Mouse (Mus musculus) neural tube, embryonic 13.5 days (tissue): ENCODE measurements around the gene Gm3336. TPM values are rescaled to one million over a fixed set of nuclear protein-coding genes. Genes with fewer than 3 reads are reported as not detected.

Experiments
- ATAC-seq: fragments of 200-750 bp; cut with Nextera tagmentation; 2 replicates; pipeline ENCODE4 v1.8.0; 2017; ENCODE audit warnings: low read depth, mild to moderate bottlenecking, moderate TSS enrichment, moderate library complexity
- H3K27ac ChIP-seq: fragments of 300-500 bp; sonication (generic); replicated peaks from 2 replicates; pipeline ENCODE4 v1.5.1; 2015; ENCODE audit warnings: moderate library complexity, mild to moderate bottlenecking, inconsistent platforms
- H3K27me3 ChIP-seq: fragments of 300-500 bp; sonication (generic); 2 replicates; pipeline ENCODE4 v1.6.1; 2015; ENCODE audit warnings: mild to moderate bottlenecking, inconsistent platforms
- H3K36me3 ChIP-seq: fragments of 300-500 bp; sonication (generic); 2 replicates; pipeline ENCODE4 v1.6.1; 2015; ENCODE audit warnings: mild to moderate bottlenecking, inconsistent platforms
- H3K4me1 ChIP-seq: fragments of 300-500 bp; sonication (generic); replicated peaks from 2 replicates; pipeline ENCODE4 v1.6.1; 2015; ENCODE audit warnings: inconsistent platforms
- H3K4me2 ChIP-seq: fragments of 300-500 bp; sonication (generic); 2 replicates; pipeline ENCODE4 v1.6.1; 2015; ENCODE audit warnings: inconsistent platforms, mild to moderate bottlenecking, moderate library complexity
- H3K4me3 ChIP-seq: fragments of 300-500 bp; sonication (generic); 2 replicates; pipeline ENCODE4 v1.5.1; 2015; ENCODE audit warnings: mild to moderate bottlenecking, inconsistent platforms
- H3K9ac ChIP-seq: fragments of 300-500 bp; sonication (generic); 2 replicates; pipeline ENCODE4 v1.6.1; 2015; ENCODE audit warnings: moderate library complexity, mild to moderate bottlenecking, inconsistent platforms
- H3K9me3 ChIP-seq: fragments of 300-500 bp; sonication (generic); 2 replicates; pipeline ENCODE4 v1.6.1; 2016; ENCODE audit warnings: inconsistent platforms
- WGBS: fragments of 180-500 bp; shearing (Covaris S2); methylation state at CpG from one replicate; pipeline ENCODE4 v1.1.7; 2015; 5-methylcytosine and 5-hydroxymethylcytosine counted together
- polyA plus RNA-seq: library from polyadenylated mRNA; unstranded; fragments of >200 nt; fragmentation: Nextera tagmentation; extraction: Ambion mirVana; gene quantifications from 2 replicates; pipeline ENCODE4 v1.2.1, GENCODE M21; 2015

Gene Gm3336
- polyA plus RNA-seq, 1 experiment from 2014 or later = not detected

- Histone ChIP-seq H3K27me3 (0 out of 2 replicates have a peak, but pooled peaks cover 1% of the 10 kb centered on the region), H3K9ac (peak overlapping the region; percentile 94), H3K36me3 (peaks cover 32% of the 10 kb centered on the region), H3K4me1 (peaks cover 61% of the 10 kb centered on the region), H3K9me3 (no peaks in the 10 kb centered on the region), H3K4me3 (peak overlapping the region; percentile 83), H3K27ac (peak overlapping the region; percentile 98), H3K4me2 (peak overlapping the region; percentile 93)
- WGBS = 18% methylated on average over 50 of the region's 50 CpGs
- ATAC-seq = peak; percentile 56
These were observed 36.7 kb downstream of the Gm3336 start for GRCm38 (mm10) chr8:70754871-70755660.

- Histone ChIP-seq H3K36me3 (peaks cover 32% of the 10 kb centered on the region), H3K9me3 (no peaks in the 10 kb centered on the region), H3K27ac (peak overlapping the region; percentile 98), H3K4me3 (peak overlapping the region; percentile 83), H3K9ac (peak overlapping the region; percentile 94), H3K27me3 (no peaks in the 10 kb centered on the region), H3K4me1 (peaks cover 65% of the 10 kb centered on the region), H3K4me2 (peak overlapping the region; percentile 93)
- WGBS = 82% methylated on average over 24 of the region's 24 CpGs
- no peak for ATAC-seq
These were observed 37.5 kb downstream of the Gm3336 start for GRCm38 (mm10) chr8:70755661-70756475.

- Histone ChIP-seq H3K27ac (no peak overlapping the region), H3K27me3 (no peaks in the 10 kb centered on the region), H3K4me2 (peak overlapping the region; percentile 93; the same call in 1 of the 2 replicates), H3K4me1 (peaks cover 69% of the 10 kb centered on the region), H3K9ac (0 out of 2 replicates have a peak overlapping the region, but pooled peaks have one; percentile 0), H3K4me3 (no peak overlapping the region), H3K36me3 (peaks cover 32% of the 10 kb centered on the region), H3K9me3 (no peaks in the 10 kb centered on the region)
- no peak for ATAC-seq
- WGBS = 90% methylated on average over 6 of the region's 6 CpGs
These were observed 38.2 kb downstream of the Gm3336 start for GRCm38 (mm10) chr8:70756476-70757040.

GRCm38 (mm10) chr8:70757523-70758307, 39.4 kb downstream of the Gm3336 start:
- peaks cover 70% of the 10 kb centered on the region for H3K4me1 ChIP-seq
- H3K27me3 ChIP-seq = no peaks in the 10 kb centered on the region
- no peak overlapping the region for H3K4me3 ChIP-seq
- H3K4me2 ChIP-seq = no peak overlapping the region
- peak overlapping the region; percentile 55 for H3K9ac ChIP-seq
- no peaks in the 10 kb centered on the region for H3K9me3 ChIP-seq
- 61% methylated on average over 22 of the region's 22 CpGs for WGBS
- peak overlapping the region; percentile 46 for H3K27ac ChIP-seq
- H3K36me3 ChIP-seq = peaks cover 32% of the 10 kb centered on the region
- no peak for ATAC-seq

GRCm38 (mm10) chr8:70758308-70758615, 39.9 kb downstream of the Gm3336 start:
- H3K4me3 ChIP-seq = no peak overlapping the region
- H3K9me3 ChIP-seq = no peaks in the 10 kb centered on the region
- no peak overlapping the region for H3K9ac ChIP-seq
- H3K27me3 ChIP-seq = no peaks in the 10 kb centered on the region
- peak overlapping the region; percentile 46 for H3K27ac ChIP-seq
- peaks cover 32% of the 10 kb centered on the region for H3K36me3 ChIP-seq
- H3K4me1 ChIP-seq = peaks cover 64% of the 10 kb centered on the region
- no peak overlapping the region for H3K4me2 ChIP-seq
- WGBS = 69% methylated on average over 7 of the region's 7 CpGs
- no peak for ATAC-seq

- no peaks in the 10 kb centered on the region for H3K9me3 ChIP-seq
- ATAC-seq = no peak
- H3K4me2 ChIP-seq = peak overlapping the region; percentile 96; the same call in 1 of the 2 replicates
- 0 out of 2 replicates have a peak overlapping the region, but pooled peaks have one; percentile 92 for H3K9ac ChIP-seq
- H3K36me3 ChIP-seq = peaks cover 32% of the 10 kb centered on the region
- H3K4me3 ChIP-seq = peak overlapping the region; percentile 71; the same call in 1 of the 2 replicates
- H3K4me1 ChIP-seq = peaks cover 62% of the 10 kb centered on the region
- H3K27ac ChIP-seq = peak overlapping the region; percentile 86
- H3K27me3 ChIP-seq = no peaks in the 10 kb centered on the region
- WGBS = 67% methylated on average over 19 of the region's 19 CpGs
These were observed 40.5 kb downstream of the Gm3336 start for GRCm38 (mm10) chr8:70758616-70759561.

GRCm38 (mm10) chr8:70760350-70760749, 42.0 kb downstream of the Gm3336 start:
- Histone ChIP-seq H3K9ac (peak overlapping the region; percentile 92), H3K27me3 (no peaks in the 10 kb centered on the region), H3K9me3 (no peaks in the 10 kb centered on the region), H3K36me3 (peaks cover 32% of the 10 kb centered on the region), H3K4me1 (peaks cover 58% of the 10 kb centered on the region), H3K4me2 (peak overlapping the region; percentile 96), H3K4me3 (peak overlapping the region; percentile 71), H3K27ac (peak overlapping the region; percentile 86)
- no peak for ATAC-seq
- WGBS = under 1% methylated on average over 22 of the region's 22 CpGs

GRCm38 (mm10) chr8:70760775-70761406, 42.5 kb downstream of the Gm3336 start, which contains the start of gene Mpv17l2:
Gene Mpv17l2, minus strand, starts transcription at chr8:70760946.
- WGBS = under 1% methylated on average over 55 of the region's 55 CpGs
- peak within 1 kb of the TSS; percentile 92 for H3K9ac ChIP-seq
- peak within 1 kb of the TSS; percentile 96 for H3K4me2 ChIP-seq
- no peaks in the 10 kb centered on the region for H3K9me3 ChIP-seq
- 0 out of 2 replicates have a peak, but pooled peaks cover 2% of the 10 kb centered on the region for H3K27me3 ChIP-seq
- peaks cover 31% of the 10 kb centered on the region for H3K36me3 ChIP-seq
- H3K4me1 ChIP-seq = peaks cover 56% of the 10 kb centered on the region
- ATAC-seq = peak; percentile 94
- peak within 1 kb of the TSS; percentile 71 for H3K4me3 ChIP-seq
- H3K27ac ChIP-seq = peak within 1 kb of the TSS; percentile 86

GRCm38 (mm10) chr8:70762118-70762517, 43.8 kb downstream of the Gm3336 start:
- H3K36me3 ChIP-seq = peaks cover 21% of the 10 kb centered on the region
- H3K4me3 ChIP-seq = no peak overlapping the region
- no peak overlapping the region for H3K9ac ChIP-seq
- no peak overlapping the region for H3K4me2 ChIP-seq
- H3K4me1 ChIP-seq = peaks cover 55% of the 10 kb centered on the region
- 76% methylated on average over 1 of the region's 1 CpGs for WGBS
- no peak for ATAC-seq
- H3K27me3 ChIP-seq = peaks cover 14% of the 10 kb centered on the region; the same call in 1 of the 2 replicates
- H3K9me3 ChIP-seq = no peaks in the 10 kb centered on the region
- no peak overlapping the region for H3K27ac ChIP-seq

- Histone ChIP-seq H3K27ac (no peak overlapping the region), H3K4me1 (peaks cover 43% of the 10 kb centered on the region), H3K4me2 (no peak overlapping the region), H3K9ac (no peak overlapping the region), H3K4me3 (no peak overlapping the region), H3K27me3 (peaks cover 20% of the 10 kb centered on the region; the same call in 1 of the 2 replicates), H3K36me3 (peaks cover 21% of the 10 kb centered on the region), H3K9me3 (no peaks in the 10 kb centered on the region)
- WGBS = 4% methylated on average over 3 of the region's 3 CpGs
- no peak for ATAC-seq
These were observed 45.0 kb downstream of the Gm3336 start for GRCm38 (mm10) chr8:70763354-70763753.
